Mouse (Mus musculus) lung, postnatal 0 days (tissue): ENCODE results near the gene Sipa1l3. TPM values are rescaled to one million over a fixed set of nuclear protein-coding genes. Genes with fewer than 3 reads are reported as not detected.
A peak's percentile ranks its signal among the peaks of the same experiment; 100 is the strongest.

ENCODE experiments used
- ATAC-seq: fragments of 200-750 bp; cut with Nextera tagmentation; 2 replicates; pipeline ENCODE4 v1.8.0; 2017; ENCODE audit warnings: moderate library complexity
- DNase-seq: peaks from one replicate; pipeline ENCODE4 v3.0.0-alpha.2; 2016; ENCODE audit warnings: low spot score
- H3K27ac ChIP-seq: fragments of 300-500 bp; sonication (generic); 2 replicates; pipeline ENCODE4 v1.5.1; 2014; ENCODE audit warnings: antibody characterized with exemption, mild to moderate bottlenecking, low read length, mixed read lengths
- H3K27me3 ChIP-seq: fragments of 300-500 bp; sonication (generic); replicated peaks from 2 replicates; pipeline ENCODE4 v1.6.1; 2014; ENCODE audit warnings: low read length, mixed read lengths; ENCODE audit not compliant: insufficient read depth
- H3K36me3 ChIP-seq: fragments of 300-500 bp; sonication (generic); 2 replicates; pipeline ENCODE4 v1.6.1; 2014; ENCODE audit warnings: low read length, mixed read lengths; ENCODE audit not compliant: insufficient read depth
- H3K4me1 ChIP-seq: fragments of 300-500 bp; sonication (generic); 2 replicates; pipeline ENCODE4 v1.6.1; 2014; ENCODE audit warnings: antibody characterized with exemption, low read depth, low read length, mixed read lengths; ENCODE audit not compliant: insufficient read depth
- H3K4me2 ChIP-seq: fragments of 300-500 bp; sonication (generic); replicated peaks from 2 replicates; pipeline ENCODE4 v1.6.1; 2014; ENCODE audit warnings: low read depth, mild to moderate bottlenecking, low read length, moderate library complexity, mixed read lengths
- H3K4me3 ChIP-seq: fragments of 300-500 bp; sonication (generic); 2 replicates; pipeline ENCODE4 v1.5.1; 2014; ENCODE audit warnings: low read depth, low read length
- H3K9ac ChIP-seq: fragments of 300-500 bp; sonication (generic); replicated peaks from 2 replicates; pipeline ENCODE4 v1.6.1; 2014; ENCODE audit warnings: low read depth, mild to moderate bottlenecking
- H3K9me3 ChIP-seq: fragments of 300-500 bp; sonication (generic); 2 replicates; pipeline ENCODE4 v1.6.1; 2016; ENCODE audit warnings: low read length, mixed read lengths
- CTCF ChIP-seq: IDR thresholded peaks from 2 replicates; pipeline ENCODE4 v1.5.1; 2016; ENCODE audit warnings: antibody characterized with exemption, mild to moderate bottlenecking
- EP300 ChIP-seq: IDR thresholded peaks from 2 replicates; pipeline ENCODE4 v1.6.1; 2016; ENCODE audit warnings: antibody characterized with exemption, mild to moderate bottlenecking, control low read depth
- WGBS: fragments of 180-500 bp; shearing (Covaris S2); extraction: QIAGEN DNeasy Blood & Tissue Kit; methylation state at CpG from one replicate; pipeline ENCODE4 v1.1.7; 2014; 5-methylcytosine and 5-hydroxymethylcytosine counted together
- polyA plus RNA-seq: library from polyadenylated mRNA; unstranded; fragments of >200 nt; fragmentation: Nextera tagmentation; extraction: Ambion mirVana; gene quantifications from 2 replicates; pipeline ENCODE4 v1.2.1, GENCODE M21; 2015

Gene Sipa1l3
- polyA plus RNA-seq, 1 experiment from 2014 or later: 18.5 TPM

- Histone ChIP-seq H3K27me3 (no peaks in the 10 kb centered on the region), H3K36me3 (peaks cover 32% of the 10 kb centered on the region; the same call in 1 of the 2 replicates), H3K4me3 (no peak overlapping the region), H3K4me1 (peaks cover 6% of the 10 kb centered on the region), H3K9me3 (no peaks in the 10 kb centered on the region), H3K4me2 (no peak overlapping the region), H3K27ac (no peak overlapping the region), H3K9ac (no peak overlapping the region)
- no peak for DNase-seq
- WGBS: 87% methylated on average over 4 of the region's 4 CpGs
- no peak for ATAC-seq
- no peak for TF ChIP-seq EP300
- TF ChIP-seq CTCF: no peak
These were observed 123.3 kb downstream of the Sipa1l3 start for GRCm38 (mm10) chr7:29395179-29395578.

GRCm38 (mm10) chr7:29393292-29393691 is 125.1 kb downstream of the Sipa1l3 start:
- DNase-seq (no peak), ATAC-seq (no peak)
- Histone ChIP-seq H3K27me3 (no peaks in the 10 kb centered on the region), H3K9me3 (no peaks in the 10 kb centered on the region), H3K4me3 (no peak overlapping the region), H3K36me3 (peaks cover 17% of the 10 kb centered on the region; the same call in 1 of the 2 replicates), H3K27ac (0 out of 2 replicates have a peak overlapping the region, but pooled peaks have one; percentile 26), H3K4me2 (no peak overlapping the region), H3K9ac (no peak overlapping the region), H3K4me1 (peaks cover 6% of the 10 kb centered on the region)
- no peak for TF ChIP-seq CTCF
- TF ChIP-seq EP300: no peak
- WGBS: 92% methylated on average over 10 of the region's 10 CpGs

GRCm38 (mm10) chr7:29392805-29393204 is 125.6 kb downstream of the Sipa1l3 start:
- TF ChIP-seq CTCF (no peak), EP300 (peak; percentile 41; the same call in 1 of the 2 replicates)
- H3K9ac ChIP-seq: no peak overlapping the region
- peaks cover 20% of the 10 kb centered on the region for H3K36me3 ChIP-seq
- ATAC-seq (peak; percentile 50), DNase-seq (peak; percentile 60)
- no peak overlapping the region for H3K4me2 ChIP-seq
- no peak overlapping the region for H3K4me3 ChIP-seq
- WGBS: 48% methylated on average over 3 of the region's 3 CpGs
- peaks cover 6% of the 10 kb centered on the region for H3K4me1 ChIP-seq
- H3K9me3 ChIP-seq: no peaks in the 10 kb centered on the region
- H3K27ac ChIP-seq: peak overlapping the region; percentile 66; the same call in 1 of the 2 replicates
- H3K27me3 ChIP-seq: no peaks in the 10 kb centered on the region

GRCm38 (mm10) chr7:29391761-29392512 is 126.5 kb downstream of the Sipa1l3 start:
- no peak overlapping the region for H3K4me3 ChIP-seq
- H3K27me3 ChIP-seq: no peaks in the 10 kb centered on the region
- H3K9ac ChIP-seq: no peak overlapping the region
- TF ChIP-seq EP300 (peak; percentile 50; the same call in 1 of the 2 replicates), CTCF (no peak)
- peaks cover 23% of the 10 kb centered on the region for H3K36me3 ChIP-seq
- no peaks in the 10 kb centered on the region for H3K9me3 ChIP-seq
- ATAC-seq (peak; percentile 71), DNase-seq (peak; percentile 79)
- no peak overlapping the region for H3K4me2 ChIP-seq
- peaks cover 6% of the 10 kb centered on the region for H3K4me1 ChIP-seq
- 47% methylated on average over 25 of the region's 25 CpGs for WGBS
- H3K27ac ChIP-seq: peak overlapping the region; percentile 66

GRCm38 (mm10) chr7:29391112-29391760 is 127.2 kb downstream of the Sipa1l3 start:
- peaks cover 6% of the 10 kb centered on the region for H3K4me1 ChIP-seq
- no peaks in the 10 kb centered on the region for H3K27me3 ChIP-seq
- H3K9me3 ChIP-seq: no peaks in the 10 kb centered on the region
- no peak overlapping the region for H3K4me3 ChIP-seq
- H3K36me3 ChIP-seq: peaks cover 28% of the 10 kb centered on the region
- TF ChIP-seq EP300: no peak
- TF ChIP-seq CTCF: no peak
- no peak overlapping the region for H3K9ac ChIP-seq
- no peak for ATAC-seq
- H3K27ac ChIP-seq: peak overlapping the region; percentile 66
- 65% methylated on average over 15 of the region's 15 CpGs for WGBS
- DNase-seq: peak; percentile 27
- H3K4me2 ChIP-seq: no peak overlapping the region

GRCm38 (mm10) chr7:29390234-29390633 is 128.2 kb downstream of the Sipa1l3 start:
- ATAC-seq (no peak), DNase-seq (no peak)
- H3K27me3 ChIP-seq: no peaks in the 10 kb centered on the region

More at GRCm38 (mm10) chr7:29390234-29390633, 128.2 kb downstream of the Sipa1l3 start:
- Histone ChIP-seq H3K27ac (no peak overlapping the region), H3K4me1 (peaks cover 6% of the 10 kb centered on the region), H3K36me3 (peaks cover 31% of the 10 kb centered on the region), H3K4me2 (no peak overlapping the region), H3K9ac (no peak overlapping the region), H3K9me3 (no peaks in the 10 kb centered on the region), H3K4me3 (no peak overlapping the region)
- WGBS: 63% methylated on average over 10 of the region's 10 CpGs
- TF ChIP-seq CTCF (peak; percentile 31; the same call in 1 of the 2 replicates), EP300 (no peak)
